Mouse (Mus musculus): Measurements from ENCODE around the gene Krtap2-4. TPM values are rescaled to one million over a fixed set of nuclear protein-coding genes. Genes with fewer than 3 reads are reported as not detected.

Gene Krtap2-4
- total and polyA plus RNA-seq, 3 experiments: not detected

DNA sequence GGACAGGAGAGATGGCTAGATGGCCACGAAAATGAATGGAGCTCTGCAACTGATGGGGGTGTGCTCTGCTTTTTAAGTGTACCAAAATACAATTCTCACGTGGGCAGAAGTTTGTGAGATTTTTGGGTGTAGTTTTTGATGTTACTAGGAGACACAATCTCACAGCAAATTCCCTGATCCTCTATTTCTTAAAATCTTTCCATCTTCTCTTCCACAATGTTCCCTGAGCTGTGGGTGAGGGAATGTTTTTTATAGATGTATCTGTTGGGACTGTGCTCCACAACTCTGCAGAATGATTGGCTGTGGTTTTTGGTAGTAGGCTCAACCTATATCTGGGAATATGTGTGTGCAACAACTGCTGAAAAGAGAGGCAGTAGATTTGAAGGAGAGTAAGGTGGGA is 18.6 kb upstream of the Krtap2-4 start:
- in situ Hi-C loops (cut with MboI; ENCODE audit: low pct_ligation_motif_present, low pct_unique_long_range_greater_than_20kb, low sequenced_read_pairs): no loop called here
- Histone ChIP-seq H3K79me2 (replicated peaks; ENCODE audit: control insufficient read depth, extremely low read depth, insufficient read depth, poor library complexity, severe bottlenecking) (no peaks in the 10 kb centered on the region), H3K36me3 (replicated peaks in 1 of 2; ENCODE audit: control insufficient read depth in 1 of 2, insufficient read depth in 1 of 2, low read length in 1 of 2) (no peaks in the 10 kb centered on the region), H3K4me3 (replicated peaks in 1 of 3; ENCODE audit: low read depth in 2 of 3, low read length in 2 of 3, poor library complexity in 1 of 3) (no peak overlapping the region), H3K4me1 (ENCODE audit: control insufficient read depth in 1 of 2, insufficient read depth in 2 of 2) (no peaks in the 10 kb centered on the region), H3K9me3 (replicated peaks; ENCODE audit: low read length) (no peaks in the 10 kb centered on the region), H3K9ac (ENCODE audit: insufficient read depth, low read depth) (no peak overlapping the region), H3K27me3 (replicated peaks) (peaks cover 83% of the 10 kb centered on the region), H3K27ac (ENCODE audit: insufficient read depth, low read depth) (no peak overlapping the region), H3K4me2 (ENCODE audit: insufficient read depth, low read depth, poor library complexity, severe bottlenecking) (no peak overlapping the region)
- DNase-seq (ENCODE audit: extremely low read depth): no peak
- TF ChIP-seq EP300 (IDR thresholded peaks at IDR 0.05; ENCODE audit: low read length) (no peak), SIN3A (IDR thresholded peaks at IDR 0.05; ENCODE audit: low read length) (no peak), NRF1 (IDR thresholded peaks at IDR 0.05; ENCODE audit: low read depth, low read length) (no peak), MEF2A (IDR thresholded peaks at IDR 0.05; ENCODE audit: borderline replicate concordance, low read depth, low read length) (no peak), E2F4 (IDR thresholded peaks at IDR 0.05; ENCODE audit: insufficient replicate concordance, low read depth, low read length) (no peak), POLR2A (IDR thresholded peaks at IDR 0.05; ENCODE audit: low read depth, low read length) (no peak), CHD2 (IDR thresholded peaks at IDR 0.05; ENCODE audit: low read length) (no peak), KAT2A (IDR thresholded peaks at IDR 0.05; ENCODE audit: insufficient replicate concordance, low read length) (no peak), CHD1 (IDR thresholded peaks at IDR 0.05; ENCODE audit: low read depth, low read length) (no peak), ETS1 (conservative IDR thresholded peaks at IDR 0.05; ENCODE audit: low read depth, low read length) (no peak), ZNF384 (IDR thresholded peaks at IDR 0.05; ENCODE audit: low read depth, low read length) (no peak), MXI1 (IDR thresholded peaks at IDR 0.05; ENCODE audit: low read depth, low read length) (no peak), RAD21 (IDR thresholded peaks at IDR 0.05; ENCODE audit: low read depth, low read length) (no peak), CTCF (conservative IDR thresholded peaks at IDR 0.05 in 1 of 2, IDR thresholded peaks at IDR 0.05 in 1 of 2; ENCODE audit: low read depth in 2 of 2, low read length in 2 of 2) (no peak), MAX (IDR thresholded peaks at IDR 0.05; ENCODE audit: low read length) (no peak), ELF1 (IDR thresholded peaks at IDR 0.05; ENCODE audit: low read depth, low read length) (no peak)
- dilution Hi-C loops (cut with MboI; ENCODE audit: extremely low pct_ligation_motif_present, extremely low pct_unique_long_range_greater_than_20kb, low sequenced_read_pairs): no loop called here

DNA sequence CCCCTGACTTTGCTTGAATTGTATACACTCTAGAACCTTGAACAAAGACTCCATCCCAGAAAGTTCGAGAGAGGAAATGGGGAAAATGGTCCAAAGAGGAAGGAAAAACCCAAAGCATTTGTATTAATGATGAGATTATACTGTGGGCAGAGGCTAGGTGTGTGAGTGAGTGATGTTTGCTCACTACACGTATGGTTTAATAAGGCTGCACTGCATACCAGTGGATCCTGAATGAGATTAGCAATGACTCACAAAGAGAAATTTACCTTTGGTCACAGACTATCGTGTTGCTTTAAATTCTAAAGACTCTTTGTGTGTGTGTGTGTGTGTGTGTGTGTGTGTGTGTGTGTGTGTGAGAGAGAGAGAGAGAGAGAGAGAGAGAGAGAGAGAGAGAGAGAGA is 16.2 kb upstream of the Krtap2-4 start:
- Histone ChIP-seq H3K4me3 (replicated peaks in 1 of 3; ENCODE audit: low read depth in 2 of 3, low read length in 2 of 3, poor library complexity in 1 of 3) (no peak overlapping the region), H3K4me1 (ENCODE audit: control insufficient read depth in 1 of 2, insufficient read depth in 2 of 2) (0 out of 4 replicates have a peak, but pooled peaks cover 0 to 2% of the 10 kb centered on the region in 2 experiments), H3K27me3 (replicated peaks) (peaks cover 74% of the 10 kb centered on the region), H3K27ac (ENCODE audit: insufficient read depth, low read depth) (no peak overlapping the region), H3K36me3 (replicated peaks in 1 of 2; ENCODE audit: control insufficient read depth in 1 of 2, insufficient read depth in 1 of 2, low read length in 1 of 2) (no peaks in the 10 kb centered on the region), H3K9me3 (replicated peaks; ENCODE audit: low read length) (no peaks in the 10 kb centered on the region), H3K79me2 (replicated peaks; ENCODE audit: control insufficient read depth, extremely low read depth, insufficient read depth, poor library complexity, severe bottlenecking) (no peaks in the 10 kb centered on the region), H3K9ac (ENCODE audit: insufficient read depth, low read depth) (no peak overlapping the region), H3K4me2 (ENCODE audit: insufficient read depth, low read depth, poor library complexity, severe bottlenecking) (no peak overlapping the region)
- TF ChIP-seq ZNF384 (IDR thresholded peaks at IDR 0.05; ENCODE audit: low read depth, low read length) (no peak), UBTF (IDR thresholded peaks at IDR 0.05; ENCODE audit: low read depth, low read length) (no peak), ZC3H11A (IDR thresholded peaks at IDR 0.05; ENCODE audit: low read depth, low read length) (no peak)
- dilution Hi-C loops (cut with MboI; ENCODE audit: extremely low pct_ligation_motif_present, extremely low pct_unique_long_range_greater_than_20kb, low sequenced_read_pairs) (no loop called here), in situ Hi-C loops (cut with MboI; ENCODE audit: low pct_ligation_motif_present, low pct_unique_long_range_greater_than_20kb, low sequenced_read_pairs) (no loop called here)
- no peak for DNase-seq (ENCODE audit: extremely low read depth)
